Mouse (Mus musculus) urinary bladder, postnatal 10 days (tissue): ENCODE measurements around the gene Nfib.

ENCODE experiments used
- DNase-seq: peaks from one replicate; pipeline ENCODE4 v3.0.0; 2022; ENCODE audit warnings: low spot score

The Nfib gene

GRCm38 (mm10) chr4:82430802-82431201 lies 274.7 kb downstream of the Nfib start:
- DNase-seq = no peak

- DNase-seq = no peak
Measured at GRCm38 (mm10) chr4:82426224-82426623, 279.3 kb downstream of the Nfib start.

- no peak for DNase-seq
Measured at GRCm38 (mm10) chr4:82418241-82418640, 287.3 kb downstream of the Nfib start.

GRCm38 (mm10) chr4:82415817-82416216 lies 289.7 kb downstream of the Nfib start:
- no peak for DNase-seq

- no peak for DNase-seq
Measured at GRCm38 (mm10) chr4:82412651-82413050, 292.9 kb downstream of the Nfib start.

- no peak for DNase-seq
Measured at GRCm38 (mm10) chr4:82411965-82412364, 293.6 kb downstream of the Nfib start.

GRCm38 (mm10) chr4:82408463-82409404 lies 296.8 kb downstream of the Nfib start:
- no peak for DNase-seq

- DNase-seq = no peak
Measured at GRCm38 (mm10) chr4:82406511-82406910, 299.0 kb downstream of the Nfib start.

- no peak for DNase-seq
Measured at GRCm38 (mm10) chr4:82405791-82406190, 299.8 kb downstream of the Nfib start.

- DNase-seq = no peak
Measured at GRCm38 (mm10) chr4:82403975-82404651, 301.4 kb downstream of the Nfib start.

GRCm38 (mm10) chr4:82402666-82403065 lies 302.9 kb downstream of the Nfib start:
- DNase-seq = no peak

GRCm38 (mm10) chr4:82401450-82402061 lies 304.0 kb downstream of the Nfib start:
- DNase-seq = no peak

GRCm38 (mm10) chr4:82400536-82400935 lies 305.0 kb downstream of the Nfib start:
- no peak for DNase-seq

- no peak for DNase-seq
Measured at GRCm38 (mm10) chr4:82399406-82400380, 305.9 kb downstream of the Nfib start.

- DNase-seq = no peak
Measured at GRCm38 (mm10) chr4:82398282-82398681, 307.3 kb downstream of the Nfib start.

GRCm38 (mm10) chr4:82396805-82397204 lies 308.7 kb downstream of the Nfib start:
- no peak for DNase-seq

GRCm38 (mm10) chr4:82396003-82396402 lies 309.5 kb downstream of the Nfib start:
- DNase-seq = no peak

GRCm38 (mm10) chr4:82394346-82394745 lies 311.2 kb downstream of the Nfib start:
- no peak for DNase-seq

- no peak for DNase-seq
Measured at GRCm38 (mm10) chr4:82393021-82393420, 312.5 kb downstream of the Nfib start.

- DNase-seq = no peak
Measured at GRCm38 (mm10) chr4:82392496-82392895, 313.1 kb downstream of the Nfib start.

GRCm38 (mm10) chr4:82391726-82392472 lies 313.7 kb downstream of the Nfib start:
- no peak for DNase-seq
